Mouse (Mus musculus) CD4-positive, CD25-positive, alpha-beta regulatory T cell, adult 4 months (primary cell): ENCODE measurements around the gene Zscan26. TPM values are rescaled to one million over a fixed set of nuclear protein-coding genes. Genes with fewer than 3 reads are reported as not detected.
"Not testable (repeated sequence)": the region's sequence is repeated elsewhere in the genome, so short reads cannot be mapped to it uniquely, and the experiment has no call there.

Source experiments
- ATAC-seq: one replicate; pipeline ENCODE4 v1.8.0; 2017
- polyA plus RNA-seq, 2 experiments: library from polyadenylated mRNA; unstranded; fragments of 100-300 nt; shearing (Covaris generic); gene quantifications; one replicate each; pipeline ENCODE4 v1.2.1; 2017

Gene Zscan26
- polyA plus RNA-seq = 10 to 100 TPM; 78.3 to 80.7 TPM

DNA sequence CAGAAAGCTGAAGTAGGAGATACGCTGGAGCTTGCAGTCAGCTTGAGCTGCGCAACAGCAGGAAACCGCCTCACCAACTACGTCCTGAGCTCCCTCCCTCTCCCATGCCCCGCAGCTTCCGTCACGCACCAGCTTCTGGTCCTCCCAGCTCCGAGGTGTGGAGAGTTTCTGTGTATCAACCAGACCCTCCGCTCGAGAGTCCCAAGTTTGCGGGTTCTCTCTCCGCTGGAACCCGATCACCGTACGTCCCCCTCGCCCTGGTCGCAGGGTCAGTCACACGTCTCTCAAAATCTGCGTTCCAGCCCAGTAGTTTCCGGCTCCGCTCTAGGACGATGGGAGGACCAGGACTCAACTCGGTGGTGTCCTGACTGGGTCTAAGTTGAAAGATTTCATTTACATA, at the start of gene Zscan26:
Gene Zscan26 (minus strand): TSS at position 282 of the 400 bp plus-strand sequence.
- ATAC-seq = peak; percentile 94

DNA sequence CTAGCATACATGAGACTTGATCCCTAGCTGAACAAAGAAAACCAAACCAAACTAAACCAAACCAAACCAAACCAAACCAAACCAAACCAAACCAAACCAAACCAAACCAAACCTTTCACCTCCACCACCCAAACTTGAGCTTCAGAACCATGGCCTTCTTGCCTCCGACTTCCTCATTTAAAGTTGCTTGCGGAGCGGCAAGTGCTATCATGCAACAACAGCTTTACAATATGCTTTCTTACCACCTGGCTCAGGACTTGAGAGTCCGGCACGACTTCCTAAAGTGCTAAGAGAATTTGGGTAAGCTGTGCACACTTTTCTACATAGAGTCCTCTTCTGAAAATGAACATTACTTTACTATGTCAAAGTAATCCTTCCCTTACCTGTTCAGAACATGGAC, 48.8 kb upstream of the Zscan26 start:
- ATAC-seq = no peak

- not testable (repeated sequence) for ATAC-seq
These were observed 47.7 kb upstream of the Zscan26 start, which contains the start of gene Gm11273 for GRCm38 (mm10) chr13:21501182-21501581. TSS of gene Gm11273 (minus strand) at chr13:21501418.

GRCm38 (mm10) chr13:21495080-21495479, 41.5 kb upstream of the Zscan26 start, which contains the start of gene AK157302:
TSS of gene AK157302 (plus strand) at chr13:21495223.
- no peak for ATAC-seq

- ATAC-seq = no peak
These were observed 39.3 kb upstream of the Zscan26 start for GRCm38 (mm10) chr13:21492847-21493246.

GRCm38 (mm10) chr13:21486881-21487280, 33.4 kb upstream of the Zscan26 start:
- ATAC-seq = no peak

DNA sequence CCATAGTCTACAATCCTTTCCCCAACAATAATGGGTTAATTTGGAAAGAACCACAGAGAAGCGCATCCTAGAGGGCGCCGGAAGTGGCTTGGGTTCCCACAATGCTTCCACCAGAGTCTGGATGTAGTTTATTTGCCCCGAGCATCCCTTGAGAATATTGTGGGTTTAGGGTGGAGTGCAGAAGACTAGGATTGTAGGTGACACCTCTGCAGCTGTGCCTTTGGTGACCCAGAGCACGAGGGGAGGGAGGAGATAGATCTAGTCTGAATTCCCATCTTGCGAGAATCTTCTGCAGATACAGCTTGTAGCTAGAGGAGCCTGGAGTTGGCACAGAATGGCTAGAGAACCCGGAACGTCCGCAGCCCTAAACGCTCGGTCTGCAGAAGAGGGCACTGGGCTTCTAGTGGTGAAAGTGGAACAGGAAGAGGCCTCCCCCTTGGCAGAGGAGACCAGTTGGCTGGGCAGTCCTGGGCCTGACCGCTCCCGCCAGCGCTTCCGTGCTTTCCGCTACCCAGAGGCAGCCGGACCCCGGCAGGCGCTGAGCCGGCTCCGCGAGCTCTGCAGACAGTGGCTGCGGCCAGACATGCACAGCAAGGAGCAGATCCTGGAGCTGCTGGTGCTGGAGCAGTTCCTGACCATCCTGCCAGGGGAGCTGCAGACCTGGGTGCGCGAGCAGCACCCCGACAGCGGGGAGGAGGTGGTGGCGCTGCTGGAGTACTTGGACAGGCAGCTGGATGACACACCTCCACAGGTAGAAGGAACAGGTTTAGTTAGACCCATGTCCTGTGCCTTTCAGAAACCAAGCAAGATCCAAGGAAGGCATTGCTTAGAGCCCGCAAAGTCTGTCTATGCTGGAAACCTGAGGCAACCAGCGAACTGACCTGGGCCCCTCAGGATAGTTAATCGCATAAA, 25.5 kb upstream of the Zscan26 start, which contains the start of the genes Zkscan4 and Gm10065:
Gene Zkscan4 (plus strand): TSS at position 149 of the 912 bp plus-strand sequence.
Gene Gm10065 (minus strand): TSS at position 683 of the 912 bp plus-strand sequence.
- not testable (repeated sequence) for ATAC-seq

- ATAC-seq = no peak
These were observed 18.9 kb upstream of the Zscan26 start for GRCm38 (mm10) chr13:21472427-21472826.

DNA sequence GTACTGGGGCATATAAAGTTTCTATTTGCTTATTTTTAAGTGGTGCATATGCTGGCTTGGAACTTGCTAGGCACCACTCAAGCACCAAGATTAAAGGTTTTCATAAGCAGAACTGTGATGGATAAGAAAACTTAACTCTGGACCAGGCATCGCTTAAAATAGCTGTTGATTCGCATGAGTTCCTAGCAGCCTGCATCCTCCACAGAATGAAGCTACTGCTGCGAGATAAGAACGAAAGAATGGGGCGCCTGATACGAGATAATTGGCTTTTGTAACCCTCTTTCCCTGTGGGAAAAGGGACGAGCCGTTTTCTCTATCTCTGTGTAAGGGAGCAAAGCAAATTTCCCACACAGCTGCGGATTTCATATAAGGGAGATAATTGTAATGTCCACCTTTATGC, 15.6 kb upstream of the Zscan26 start:
- no peak for ATAC-seq

DNA sequence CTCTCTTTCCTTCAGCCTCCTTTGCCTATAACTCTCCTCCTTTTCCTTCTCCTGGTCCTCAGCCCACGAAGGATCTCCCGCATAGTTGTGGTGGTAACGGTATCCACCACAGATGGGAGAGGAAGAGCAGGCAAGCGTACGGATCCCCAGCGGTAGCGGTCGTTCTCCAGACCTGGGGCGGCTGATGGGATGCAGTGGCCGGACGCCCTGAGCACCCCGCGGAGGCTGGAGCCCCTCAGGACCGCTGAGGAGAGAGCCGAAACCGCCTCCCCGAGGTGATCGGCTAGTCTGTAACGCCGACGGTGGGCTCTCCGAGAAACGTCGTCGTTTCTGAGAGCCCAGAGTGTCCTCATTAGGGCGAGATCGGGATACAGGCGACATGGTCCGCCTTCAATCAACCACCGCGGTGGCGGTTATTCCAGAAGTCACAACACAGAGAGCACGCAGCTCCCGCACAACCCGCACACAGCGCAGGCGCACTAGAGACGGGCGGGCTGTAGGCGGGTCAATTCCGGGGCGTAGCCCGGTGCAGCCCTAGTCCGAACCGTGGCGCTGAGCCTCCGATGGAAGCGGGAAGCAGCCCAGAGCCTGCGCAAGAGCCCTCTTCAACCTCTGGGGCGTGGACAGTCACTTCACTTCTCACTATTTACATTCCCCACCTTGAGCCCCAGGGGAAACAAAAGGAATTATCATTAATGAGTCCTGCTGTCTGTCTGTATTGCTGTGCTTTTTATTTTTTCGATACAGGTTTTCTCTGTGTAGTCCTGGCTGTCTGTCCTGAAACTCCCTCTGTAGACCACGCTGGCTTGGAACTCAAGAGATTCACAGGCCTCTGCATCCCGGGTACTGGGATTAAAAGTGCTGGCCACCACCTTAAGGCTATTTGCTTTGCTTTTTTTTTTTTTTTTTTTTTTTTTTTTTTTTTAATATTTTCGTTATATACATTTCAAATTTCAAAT, 14.8 kb upstream of the Zscan26 start, which contains the start of gene Nkapl:
Gene Nkapl (minus strand): TSS at position 449 of the 959 bp plus-strand sequence.
- peak; percentile 89 for ATAC-seq

GRCm38 (mm10) chr13:21467336-21467735, 13.8 kb upstream of the Zscan26 start:
- ATAC-seq = no peak

DNA sequence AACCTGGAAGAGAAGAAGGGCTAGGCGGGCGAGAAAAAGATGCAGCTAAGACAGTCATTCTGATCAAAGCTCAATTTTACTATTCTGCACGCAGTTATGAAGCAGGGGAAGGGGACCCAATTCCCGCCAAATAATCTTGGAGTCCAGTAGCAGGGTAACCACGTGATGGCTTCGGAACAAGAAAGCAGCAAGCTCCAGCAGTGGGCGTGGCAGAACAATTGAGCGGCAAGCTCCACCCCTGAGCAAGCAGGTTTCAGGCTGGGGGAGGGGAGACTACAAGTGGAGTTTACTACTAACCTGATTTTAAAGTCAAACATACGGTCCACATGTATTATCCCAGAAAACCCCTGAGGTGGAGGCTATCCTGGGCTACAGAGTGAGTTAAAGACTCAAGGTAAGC, 9.0 kb upstream of the Zscan26 start:
- not testable (repeated sequence) for ATAC-seq

DNA sequence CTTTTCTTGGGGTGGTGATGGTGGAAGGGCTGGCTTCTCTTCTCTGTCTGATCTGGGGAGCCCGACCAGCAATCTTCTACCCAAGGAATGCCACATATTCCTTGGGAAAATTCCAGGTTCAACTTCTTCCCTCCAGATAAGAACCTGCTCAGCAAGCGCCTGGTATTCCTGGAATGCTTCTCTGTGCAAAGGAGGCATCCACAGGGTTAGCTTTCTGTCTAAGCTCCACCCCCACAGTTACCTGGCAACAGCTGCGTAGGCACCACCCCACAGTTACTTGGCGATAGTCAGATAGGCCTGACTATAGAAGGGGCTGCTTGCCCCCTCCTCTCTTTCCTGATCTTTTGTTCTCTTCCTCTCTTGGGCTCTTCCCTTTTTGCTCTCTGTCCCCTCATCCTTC, 2.8 kb upstream of the Zscan26 start:
- no peak for ATAC-seq

DNA sequence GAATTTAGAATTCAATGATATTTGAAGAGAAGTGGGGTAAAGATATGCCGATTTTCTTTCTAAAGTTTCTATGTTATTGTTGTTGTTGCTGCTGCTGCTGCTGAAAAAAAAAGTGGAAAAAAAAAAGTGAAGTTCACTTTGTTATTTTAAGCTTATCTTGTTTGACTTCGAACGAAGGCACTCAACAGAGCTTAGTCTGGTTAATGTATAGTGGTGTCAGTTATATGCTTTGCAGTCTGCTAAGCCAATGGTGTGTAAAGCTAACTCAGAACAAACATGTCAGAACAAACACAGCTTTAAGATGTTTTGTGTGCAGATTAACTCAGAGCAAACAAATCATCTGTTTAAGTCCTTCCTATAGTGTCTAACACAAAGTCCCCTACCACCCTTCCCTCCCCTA, 603 bp upstream of the Zscan26 start:
- no peak for ATAC-seq

DNA sequence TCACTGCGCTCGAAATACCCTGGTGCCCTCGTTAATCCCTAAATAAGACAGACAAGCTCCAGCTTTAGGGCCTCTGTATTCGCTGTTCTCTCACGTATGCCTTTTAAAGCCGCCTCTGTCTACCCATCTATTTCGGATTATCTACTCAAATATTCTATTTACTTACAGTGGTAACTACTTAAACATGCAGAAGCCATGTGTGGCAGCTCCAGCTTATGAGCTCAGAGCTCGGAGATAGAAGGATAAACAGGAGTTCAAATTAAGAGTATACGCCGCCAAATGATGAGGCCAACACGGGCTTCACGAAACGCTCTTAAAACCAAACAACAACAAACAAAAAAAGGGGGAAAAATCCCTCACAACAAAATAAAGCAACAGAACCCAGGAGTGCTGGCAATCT, 488 bp downstream of the Zscan26 start:
- peak; percentile 13 for ATAC-seq

DNA sequence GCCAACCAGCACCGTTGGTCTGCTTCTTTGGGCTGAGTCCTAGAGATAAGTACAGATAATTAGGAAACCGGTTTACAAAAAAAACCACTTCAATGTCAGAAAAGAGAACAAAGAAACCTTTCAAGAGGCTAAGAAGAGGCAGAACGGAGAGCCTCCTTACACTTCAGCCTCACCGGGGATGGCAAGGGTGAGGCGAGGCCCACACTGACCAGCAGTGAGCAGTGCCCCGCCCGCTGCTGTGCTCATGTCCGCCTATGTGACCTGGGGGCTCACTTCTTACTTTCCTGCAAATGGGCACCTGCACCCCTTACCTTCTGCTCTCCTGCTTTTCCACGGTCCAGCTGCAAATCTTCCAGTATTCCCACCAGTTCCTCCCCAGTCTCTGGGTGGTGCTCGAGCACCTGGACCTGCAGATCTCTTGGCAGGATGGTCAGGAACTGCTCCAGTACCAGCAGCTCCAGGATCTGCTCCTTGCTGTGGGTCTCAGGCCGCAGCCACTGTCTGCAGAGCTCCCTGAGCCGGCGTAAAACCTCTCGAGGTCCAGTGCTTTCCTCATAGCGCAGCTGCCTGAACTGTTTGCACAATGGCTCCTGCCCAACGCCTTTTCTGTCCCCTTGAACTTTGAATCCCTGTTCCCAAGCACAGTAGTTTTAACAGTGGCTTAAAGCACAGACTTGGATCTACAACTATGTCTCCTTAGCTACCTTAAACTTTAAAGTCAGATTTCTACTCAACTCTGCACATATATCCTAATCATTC, 5.5 kb downstream of the Zscan26 start:
- no peak for ATAC-seq

GRCm38 (mm10) chr13:21446796-21447195, 6.7 kb downstream of the Zscan26 start:
- no peak for ATAC-seq

DNA sequence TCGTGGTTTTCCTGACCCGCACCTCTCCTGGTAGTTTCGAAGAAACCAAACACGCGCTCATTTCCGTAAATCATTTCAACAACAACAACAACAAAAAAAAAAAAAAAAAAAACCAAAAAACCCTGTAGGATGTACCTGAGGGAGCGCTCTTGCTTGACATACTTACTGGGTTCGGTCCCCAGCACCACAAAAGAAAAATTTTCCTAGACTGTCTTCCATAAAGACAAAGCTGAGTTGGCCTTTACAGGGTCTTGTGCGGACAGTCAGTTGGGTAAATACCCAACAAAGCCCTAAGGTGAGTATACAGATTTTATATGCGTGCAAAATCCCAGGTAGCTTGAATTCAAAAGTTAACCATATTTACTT, 12.3 kb downstream of the Zscan26 start:
- ATAC-seq = no peak

- ATAC-seq = peak; percentile 86
These were observed 12.9 kb downstream of the Zscan26 start, which contains the start of gene Pgbd1 for GRCm38 (mm10) chr13:21440503-21441206. TSS of gene Pgbd1 (minus strand) at chr13:21441058.

DNA sequence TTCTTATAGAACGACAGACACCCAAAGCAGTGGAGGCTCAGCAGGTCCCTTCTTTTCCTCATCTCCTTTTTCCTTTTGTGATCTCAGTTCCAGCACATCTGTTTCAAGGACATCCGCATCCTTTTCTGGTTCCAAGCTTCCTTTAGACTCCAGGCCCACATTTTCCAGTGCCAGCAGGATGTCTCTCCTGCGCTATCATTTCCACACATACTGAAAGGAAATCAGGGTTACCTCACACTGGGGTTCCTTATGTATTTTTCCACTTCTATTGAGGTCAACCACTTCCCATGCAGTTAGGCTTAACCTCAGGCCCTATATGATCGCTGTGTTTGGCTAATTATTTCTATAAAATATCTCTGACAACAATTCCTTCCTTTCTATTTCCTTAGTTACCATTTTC, 18.1 kb downstream of the Zscan26 start:
- no peak for ATAC-seq

DNA sequence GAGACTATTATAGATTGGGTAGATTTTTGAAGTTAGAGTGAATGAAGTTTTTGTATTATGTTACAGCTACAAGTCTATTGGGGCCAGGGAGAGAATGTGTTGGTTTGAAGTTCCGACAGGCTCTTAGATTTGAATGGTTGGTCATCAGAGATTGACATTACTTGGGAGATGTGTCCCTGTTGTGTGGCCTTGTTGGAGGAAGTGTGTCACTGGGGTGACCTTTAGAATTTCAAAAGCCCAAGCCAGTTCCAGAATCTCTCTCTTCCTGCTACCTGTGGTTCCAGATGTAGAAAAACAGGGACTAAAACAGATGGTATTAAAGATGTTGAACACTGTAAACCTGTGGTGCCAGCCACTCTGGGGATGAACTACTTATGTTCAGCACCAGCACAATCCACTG, 25.9 kb downstream of the Zscan26 start:
- no peak for ATAC-seq
